Mouse (Mus musculus) inflammation-experienced regulatory T-cells (primary cell): ENCODE measurements around the gene Actr3b. TPM values are rescaled to one million over a fixed set of nuclear protein-coding genes. Genes with fewer than 3 reads are reported as not detected.

Experiments used
- polyA plus RNA-seq, 2 experiments: library from polyadenylated mRNA; unstranded; fragments of 100-300 nt; shearing (Covaris generic); gene quantifications; one replicate each; pipeline ENCODE4 v1.2.1; 2017

The Actr3b gene
- 1 to 10 TPM in 1 of 2 experiments, under 1 TPM in 1; 0.93 to 1.2 TPM for polyA plus RNA-seq

GRCm38 (mm10) chr5:25759460-25760409 is at the start of gene Actr3b:
Actr3b (plus strand) TSS chr5:25759997.

Other genes starting within 250 kb of the Actr3b start
- gene Cct8l1, start 243.9 kb upstream of the Actr3b start, polyA plus RNA-seq, result under 1 TPM in 1 of 2 experiments, not detected in 1; 0.27 TPM
- 1 to 10 TPM; 2.7 to 3.9 TPM for gene Xrcc2, start 54.2 kb upstream of the Actr3b start, polyA plus RNA-seq
- not detected for gene Gm21663, start 182.4 kb downstream of the Actr3b start, polyA plus RNA-seq
- gene Gm21671, start 194.4 kb downstream of the Actr3b start, polyA plus RNA-seq, result not detected
- gene Gm21680, start 212.7 kb downstream of the Actr3b start, polyA plus RNA-seq, result not detected
- not detected for gene Gm21698, start 228.7 kb downstream of the Actr3b start, polyA plus RNA-seq
- not detected for gene Gm1979, start 244.8 kb downstream of the Actr3b start, polyA plus RNA-seq